Mouse (Mus musculus): ENCODE measurements around the gene Gm5861. TPM values are rescaled to one million over a fixed set of nuclear protein-coding genes. Genes with fewer than 3 reads are reported as not detected.

Gene Gm5861
- total RNA-seq (2023), result not detected

DNA sequence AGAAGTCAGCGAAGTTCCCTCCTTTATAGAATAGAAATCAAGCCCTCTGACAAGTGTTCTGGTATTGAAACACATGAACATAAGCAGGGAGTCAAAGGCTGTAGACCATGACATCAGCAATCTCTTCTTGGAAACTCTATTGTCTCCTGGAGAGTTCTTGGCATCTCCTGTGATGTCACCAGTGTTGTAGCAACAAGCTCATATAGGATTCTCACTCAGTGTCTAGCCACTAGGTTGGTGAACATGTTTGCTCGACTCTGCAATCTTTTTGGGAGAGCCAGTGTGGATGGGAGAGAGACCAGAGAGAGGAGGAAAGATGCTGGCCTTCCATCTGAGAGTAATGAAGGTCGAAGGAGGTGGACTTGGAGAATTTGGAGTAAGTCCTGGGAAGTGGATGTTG is at the start of gene Gm5861:
Gene Gm5861, plus strand, starts transcription at position 301 of the 400 bp plus-strand sequence.

Other genes with a start within 250 kb of the Gm5861 start
- not detected for gene Gm8871, start 235.3 kb upstream of the Gm5861 start, total RNA-seq (2023)
- gene Gm8857, start 235.3 kb upstream of the Gm5861 start, total RNA-seq (2023), result not detected
- gene Gm8879, start 55.4 kb upstream of the Gm5861 start, total RNA-seq (2023), result not detected
- not detected for gene Gm8890, start 73.0 kb downstream of the Gm5861 start, total RNA-seq (2023)
- gene Speer1, start 158.4 kb downstream of the Gm5861 start, total RNA-seq (2023), result not detected
- gene Gm8897, start 233.3 kb downstream of the Gm5861 start, total RNA-seq (2023), result not detected